Mouse (Mus musculus): ENCODE data around the gene Ipo11. TPM values are rescaled to one million over a fixed set of nuclear protein-coding genes. Genes with fewer than 3 reads are reported as not detected.

Ipo11 gene
- polyA plus RNA-seq, 1 experiment from 2014 or later = 48.3 TPM

DNA sequence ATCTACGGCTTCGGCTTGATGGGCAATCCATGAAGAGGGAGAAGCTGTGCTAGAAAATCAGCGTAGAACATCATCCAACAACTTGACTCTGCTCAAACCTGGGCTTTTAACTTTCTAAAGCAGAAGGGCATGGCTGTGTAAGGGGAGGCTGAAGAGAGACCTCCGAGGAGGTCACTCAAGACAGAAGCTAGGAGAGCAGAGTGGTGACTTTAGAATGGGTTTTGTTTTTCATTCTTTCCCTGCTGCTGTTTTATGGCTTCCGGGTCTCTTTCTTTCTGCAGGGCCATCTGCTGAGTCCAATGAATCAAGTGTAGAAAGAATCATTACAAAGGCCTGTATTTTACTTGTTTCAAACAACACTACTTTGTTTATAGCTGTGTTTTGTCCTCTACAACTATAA lies 119.7 kb downstream of the Ipo11 start:
- 0 out of 2 replicates have a peak overlapping the region, but pooled peaks have one; percentile 0 for H3K27ac ChIP-seq
- no peaks in the 10 kb centered on the region for H3K9me3 ChIP-seq (replicated peaks; ENCODE audit: low read length)
- peaks cover 4% of the 10 kb centered on the region; the same call in 1 of the 2 replicates for H3K4me1 ChIP-seq (replicated peaks; ENCODE audit: insufficient read depth, low read length)
- H3K9ac ChIP-seq (ENCODE audit: low read depth, low read length) = no peak overlapping the region
- DNase-seq (ENCODE audit: low spot score) (peak; percentile 65), ATAC-seq (replicated peaks; ENCODE audit: low FRiP score, low read depth) (no peak)
- TF ChIP-seq CTCF (IDR thresholded peaks at IDR 0.05; ENCODE audit: low read depth) = no peak
- no peak overlapping the region for H3K4me3 ChIP-seq (replicated peaks; ENCODE audit: low read depth, low read length)
- WGBS = 51% methylated on average over 5 of the region's 5 CpGs
- no peaks in the 10 kb centered on the region for H3K27me3 ChIP-seq (ENCODE audit: insufficient read depth, low read length)
- H3K4me2 ChIP-seq (ENCODE audit: low read length) = no peak overlapping the region
- no peaks in the 10 kb centered on the region for H3K36me3 ChIP-seq (ENCODE audit: insufficient read depth, low read length)

DNA sequence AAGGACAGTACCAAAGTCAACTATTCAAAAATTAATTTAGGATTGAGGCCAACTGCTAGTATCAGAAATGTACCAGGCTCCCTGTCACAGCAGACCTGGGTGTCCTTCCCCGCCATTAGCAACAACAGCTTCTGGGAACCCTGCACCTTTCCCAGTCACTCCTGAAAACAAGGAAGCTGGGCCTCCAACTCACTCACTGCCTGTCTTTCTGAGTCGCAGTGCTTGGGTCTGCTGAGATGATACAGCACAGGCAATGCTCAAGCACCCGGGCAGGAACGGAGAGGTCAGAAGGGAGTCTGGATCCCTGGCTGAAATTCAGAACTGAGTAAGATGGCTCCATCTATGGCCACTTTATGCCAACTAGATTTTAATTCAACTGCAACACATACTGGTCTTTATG lies 123.2 kb downstream of the Ipo11 start:
- H3K36me3 ChIP-seq (ENCODE audit: insufficient read depth, low read length) = no peaks in the 10 kb centered on the region
- H3K4me1 ChIP-seq (replicated peaks; ENCODE audit: insufficient read depth, low read length) = no peaks in the 10 kb centered on the region
- H3K9me3 ChIP-seq (replicated peaks; ENCODE audit: low read length) = no peaks in the 10 kb centered on the region
- H3K27ac ChIP-seq = no peak overlapping the region
- no peak for TF ChIP-seq CTCF (IDR thresholded peaks at IDR 0.05; ENCODE audit: low read depth)
- no peak overlapping the region for H3K4me3 ChIP-seq (replicated peaks; ENCODE audit: low read depth, low read length)
- H3K9ac ChIP-seq (ENCODE audit: low read depth, low read length) = no peak overlapping the region
- no peaks in the 10 kb centered on the region for H3K27me3 ChIP-seq (ENCODE audit: insufficient read depth, low read length)
- no peak overlapping the region for H3K4me2 ChIP-seq (ENCODE audit: low read length)
- DNase-seq (ENCODE audit: low spot score) (no peak), ATAC-seq (replicated peaks; ENCODE audit: low FRiP score, low read depth) (no peak)
- 70% methylated on average over 4 of the region's 4 CpGs for WGBS

DNA sequence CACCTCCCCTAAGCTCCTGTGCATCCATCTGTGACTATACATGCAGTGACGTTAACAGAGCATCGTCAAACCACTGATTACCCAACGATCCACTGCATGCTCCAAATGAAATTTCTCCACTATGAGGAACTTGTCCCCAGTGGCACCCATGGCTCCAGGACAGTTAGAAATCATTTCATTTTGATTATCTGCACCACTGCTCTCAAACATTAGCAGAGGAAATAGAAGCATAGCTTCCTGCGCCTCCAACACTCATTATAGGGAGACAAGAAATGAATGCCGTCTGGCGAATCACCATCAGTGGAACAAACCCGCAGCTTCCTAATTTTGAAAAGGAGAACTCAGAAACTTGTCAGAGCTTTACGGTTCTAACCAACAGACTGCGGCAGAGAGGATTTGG lies 123.7 kb downstream of the Ipo11 start:
- DNase-seq (ENCODE audit: low spot score) (no peak), ATAC-seq (replicated peaks; ENCODE audit: low FRiP score, low read depth) (no peak)
- H3K27ac ChIP-seq = no peak overlapping the region
- no peak overlapping the region for H3K4me2 ChIP-seq (ENCODE audit: low read length)
- no peaks in the 10 kb centered on the region for H3K4me1 ChIP-seq (replicated peaks; ENCODE audit: insufficient read depth, low read length)
- H3K36me3 ChIP-seq (ENCODE audit: insufficient read depth, low read length) = no peaks in the 10 kb centered on the region
- no peaks in the 10 kb centered on the region for H3K27me3 ChIP-seq (ENCODE audit: insufficient read depth, low read length)
- H3K4me3 ChIP-seq (replicated peaks; ENCODE audit: low read depth, low read length) = no peak overlapping the region
- H3K9ac ChIP-seq (ENCODE audit: low read depth, low read length) = no peak overlapping the region
- no peak for TF ChIP-seq CTCF (IDR thresholded peaks at IDR 0.05; ENCODE audit: low read depth)
- 67% methylated on average over 9 of the region's 9 CpGs for WGBS
- no peaks in the 10 kb centered on the region for H3K9me3 ChIP-seq (replicated peaks; ENCODE audit: low read length)

DNA sequence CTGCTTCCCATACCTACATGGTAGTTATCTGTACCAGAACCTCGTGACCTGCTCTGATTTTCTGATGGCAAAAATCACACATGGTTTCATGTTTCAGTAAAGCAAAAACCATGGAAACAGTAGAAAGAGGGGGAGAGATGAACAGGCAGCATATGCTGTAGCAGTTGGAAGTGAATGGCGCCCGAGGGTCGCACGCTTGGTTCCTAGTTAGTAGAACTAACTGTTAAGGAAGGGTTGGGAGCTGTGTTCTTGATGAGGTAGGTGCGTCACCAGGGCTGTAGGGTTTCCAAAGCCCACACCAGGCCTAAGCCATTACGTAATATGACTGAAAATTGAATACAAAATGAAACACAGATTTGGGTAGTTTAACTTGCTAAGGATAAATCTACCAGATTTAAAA lies 126.6 kb downstream of the Ipo11 start:
- Histone ChIP-seq H3K4me3 (replicated peaks; ENCODE audit: low read depth, low read length) (no peak overlapping the region), H3K36me3 (ENCODE audit: insufficient read depth, low read length) (no peaks in the 10 kb centered on the region), H3K9ac (ENCODE audit: low read depth, low read length) (no peak overlapping the region), H3K27ac (no peak overlapping the region), H3K27me3 (ENCODE audit: insufficient read depth, low read length) (no peaks in the 10 kb centered on the region), H3K9me3 (replicated peaks; ENCODE audit: low read length) (no peaks in the 10 kb centered on the region), H3K4me1 (replicated peaks; ENCODE audit: insufficient read depth, low read length) (no peaks in the 10 kb centered on the region), H3K4me2 (ENCODE audit: low read length) (no peak overlapping the region)
- no peak for TF ChIP-seq CTCF (IDR thresholded peaks at IDR 0.05; ENCODE audit: low read depth)
- DNase-seq (ENCODE audit: low spot score) = no peak
- 96% methylated on average over 7 of the region's 7 CpGs for WGBS
- no peak for ATAC-seq (replicated peaks; ENCODE audit: low FRiP score, low read depth)

DNA sequence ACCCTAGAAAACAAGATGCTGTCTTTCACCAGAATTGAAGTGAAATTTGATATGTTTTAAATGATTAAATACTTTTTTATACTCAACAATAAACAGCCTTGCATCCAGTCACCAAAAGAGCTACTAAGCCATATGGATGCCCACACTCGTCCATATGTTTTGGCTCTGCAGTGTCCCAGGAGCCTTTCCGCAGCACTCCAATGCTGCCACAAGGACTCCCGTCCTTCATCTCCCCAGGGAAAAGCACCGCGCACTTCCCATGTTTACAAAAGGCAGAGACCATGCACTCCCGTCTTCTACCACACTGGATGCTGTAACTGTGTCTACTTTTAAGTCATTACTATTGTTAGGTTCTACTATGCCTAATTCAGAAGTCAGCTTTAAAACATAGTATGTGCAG lies 127.9 kb downstream of the Ipo11 start:
- no peak overlapping the region for H3K4me2 ChIP-seq (ENCODE audit: low read length)
- WGBS = 78% methylated on average over 6 of the region's 6 CpGs
- no peak overlapping the region for H3K9ac ChIP-seq (ENCODE audit: low read depth, low read length)
- no peak overlapping the region for H3K27ac ChIP-seq
- H3K36me3 ChIP-seq (ENCODE audit: insufficient read depth, low read length) = no peaks in the 10 kb centered on the region
- no peaks in the 10 kb centered on the region for H3K4me1 ChIP-seq (replicated peaks; ENCODE audit: insufficient read depth, low read length)
- ATAC-seq (replicated peaks; ENCODE audit: low FRiP score, low read depth) (no peak), DNase-seq (ENCODE audit: low spot score) (no peak)
- no peak for TF ChIP-seq CTCF (IDR thresholded peaks at IDR 0.05; ENCODE audit: low read depth)
- H3K9me3 ChIP-seq (replicated peaks; ENCODE audit: low read length) = no peaks in the 10 kb centered on the region
- H3K4me3 ChIP-seq (replicated peaks; ENCODE audit: low read depth, low read length) = no peak overlapping the region
- no peaks in the 10 kb centered on the region for H3K27me3 ChIP-seq (ENCODE audit: insufficient read depth, low read length)

DNA sequence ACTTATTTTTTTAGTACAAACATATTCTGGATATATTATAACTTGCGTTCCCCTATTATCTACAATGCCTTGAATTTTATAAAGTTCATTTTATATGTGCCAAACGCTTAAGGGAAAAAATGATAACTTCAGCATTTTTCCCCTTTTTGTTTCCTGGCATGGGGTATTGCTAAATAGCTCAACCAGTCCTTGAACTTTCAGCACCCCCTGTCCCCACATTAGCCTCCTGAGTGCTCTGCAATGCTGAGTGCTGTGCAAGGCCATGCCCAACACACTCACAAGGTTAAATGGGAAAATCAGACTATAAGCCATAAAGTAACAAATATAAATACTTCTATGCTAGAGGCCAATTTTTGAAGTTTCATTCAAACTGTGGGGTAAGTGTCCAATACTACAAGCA lies 128.4 kb downstream of the Ipo11 start:
- Histone ChIP-seq H3K4me3 (replicated peaks; ENCODE audit: low read depth, low read length) (no peak overlapping the region), H3K27ac (no peak overlapping the region), H3K9ac (ENCODE audit: low read depth, low read length) (no peak overlapping the region), H3K9me3 (replicated peaks; ENCODE audit: low read length) (no peaks in the 10 kb centered on the region), H3K36me3 (ENCODE audit: insufficient read depth, low read length) (0 out of 2 replicates have a peak, but pooled peaks cover under 1% of the 10 kb centered on the region), H3K4me1 (replicated peaks; ENCODE audit: insufficient read depth, low read length) (no peaks in the 10 kb centered on the region), H3K27me3 (ENCODE audit: insufficient read depth, low read length) (no peaks in the 10 kb centered on the region), H3K4me2 (ENCODE audit: low read length) (no peak overlapping the region)
- ATAC-seq (replicated peaks; ENCODE audit: low FRiP score, low read depth) = no peak
- 97% methylated on average over 2 of the region's 2 CpGs for WGBS
- TF ChIP-seq CTCF (IDR thresholded peaks at IDR 0.05; ENCODE audit: low read depth) = no peak
- DNase-seq (ENCODE audit: low spot score) = no peak

DNA sequence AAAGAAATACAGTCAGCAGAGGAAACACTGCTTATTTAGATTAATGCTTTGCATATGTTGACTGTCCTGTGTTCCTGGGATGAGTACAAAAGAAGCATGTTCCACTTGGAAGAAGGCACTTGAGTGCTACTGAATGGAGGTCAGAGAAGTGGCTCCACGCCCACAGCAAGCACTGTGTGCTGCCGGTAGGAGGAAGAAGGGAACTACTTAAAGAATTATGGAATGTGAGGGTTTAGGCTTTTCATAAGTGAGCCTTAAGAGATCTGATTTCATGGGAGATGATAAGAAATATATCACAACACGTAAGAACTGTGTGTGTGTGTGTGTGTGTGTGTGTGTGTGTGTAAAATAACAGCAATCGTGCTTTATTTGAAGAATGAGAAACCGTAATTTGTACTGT lies 129.5 kb downstream of the Ipo11 start:
- Histone ChIP-seq H3K4me3 (replicated peaks; ENCODE audit: low read depth, low read length) (no peak overlapping the region), H3K36me3 (ENCODE audit: insufficient read depth, low read length) (0 out of 2 replicates have a peak, but pooled peaks cover 6% of the 10 kb centered on the region), H3K4me1 (replicated peaks; ENCODE audit: insufficient read depth, low read length) (no peaks in the 10 kb centered on the region), H3K9me3 (replicated peaks; ENCODE audit: low read length) (no peaks in the 10 kb centered on the region), H3K27me3 (ENCODE audit: insufficient read depth, low read length) (no peaks in the 10 kb centered on the region), H3K27ac (no peak overlapping the region), H3K4me2 (ENCODE audit: low read length) (no peak overlapping the region), H3K9ac (ENCODE audit: low read depth, low read length) (no peak overlapping the region)
- ATAC-seq (replicated peaks; ENCODE audit: low FRiP score, low read depth) (no peak), DNase-seq (ENCODE audit: low spot score) (no peak)
- TF ChIP-seq CTCF (IDR thresholded peaks at IDR 0.05; ENCODE audit: low read depth) = no peak
- 78% methylated on average over 5 of the region's 5 CpGs for WGBS
